Mouse (Mus musculus) cerebellum, adult 2 months (tissue): Measurements from ENCODE around the gene Akt1s1. TPM values are rescaled to one million over a fixed set of nuclear protein-coding genes. Genes with fewer than 3 reads are reported as not detected.
A peak's percentile ranks its signal among the peaks of the same experiment; 100 is the strongest.
"Not testable (repeated sequence)": the region's sequence is repeated elsewhere in the genome, so short reads cannot be mapped to it uniquely, and the experiment has no call there.

Source experiments
- DNase-seq, 2 experiments: peaks; one replicate each; pipeline ENCODE4 v3.0.0; 2021
- H3K27ac ChIP-seq: fragments of 200-500 bp; 2 replicates; pipeline ENCODE4 v1.5.1; 2012; ENCODE audit warnings: low read length, control low read depth, inconsistent platforms; ENCODE audit not compliant: insufficient read depth
- H3K27me3 ChIP-seq: fragments of 200-500 bp; 2 replicates; pipeline ENCODE4 v1.6.1; 2012; ENCODE audit warnings: inconsistent platforms, mild to moderate bottlenecking, low read length, moderate library complexity; ENCODE audit not compliant: control insufficient read depth, insufficient read depth
- H3K4me1 ChIP-seq: fragments of 200-500 bp; 2 replicates; pipeline ENCODE4 v1.6.1; 2011; ENCODE audit warnings: low read length; ENCODE audit not compliant: control insufficient read depth, insufficient read depth
- H3K4me3 ChIP-seq: fragments of 200-500 bp; replicated peaks from 2 replicates; pipeline ENCODE3; 2011; ENCODE audit warnings: mild to moderate bottlenecking, low read depth, low read length, control low read depth; ENCODE audit not compliant: insufficient read depth
- CTCF ChIP-seq: fragments of 200-500 bp; IDR thresholded peaks from 2 replicates; pipeline ENCODE4 v1.5.1; 2011; ENCODE audit warnings: low read depth, mild to moderate bottlenecking, control low read depth, low read length, moderate library complexity, borderline replicate concordance; ENCODE audit not compliant: insufficient read depth
- POLR2A ChIP-seq: fragments of 200-500 bp; IDR thresholded peaks from 2 replicates; pipeline ENCODE4 v1.6.1; 2011; ENCODE audit warnings: low read length, control low read depth, borderline replicate concordance; ENCODE audit not compliant: insufficient read depth
- WGBS: fragments of 180-500 bp; shearing (Covaris S2); methylation state at CpG from one replicate; pipeline ENCODE4 v1.1.7; 2018; 5-methylcytosine and 5-hydroxymethylcytosine counted together
- polyA plus RNA-seq: library from polyadenylated mRNA; depleted of rRNA; stranded (reverse); fragments of >200 nt; gene quantifications from 2 replicates; pipeline ENCODE4 v1.2.3, GENCODE M21; 2012

Gene Akt1s1
- polyA plus RNA-seq, 1 experiment, result 83.6 TPM

- DNase-seq, result peak; percentile 93 to 98
- Histone ChIP-seq H3K4me3 (peak within 1 kb of the TSS; percentile 53), H3K27ac (peak within 1 kb of the TSS; percentile 98), H3K4me1 (peaks cover 26% of the 10 kb centered on the region), H3K27me3 (no peaks in the 10 kb centered on the region)
- TF ChIP-seq POLR2A (peak; percentile 76; the same call in 1 of the 2 replicates), CTCF (no peak)
- 8% methylated on average over 29 of the region's 29 CpGs for WGBS
These were observed 21.1 kb downstream of the Akt1s1 start, which contains the start of gene Ptov1 for GRCm38 (mm10) chr7:44869697-44870528. Gene Ptov1 (minus strand): TSS chr7:44869788.

DNA sequence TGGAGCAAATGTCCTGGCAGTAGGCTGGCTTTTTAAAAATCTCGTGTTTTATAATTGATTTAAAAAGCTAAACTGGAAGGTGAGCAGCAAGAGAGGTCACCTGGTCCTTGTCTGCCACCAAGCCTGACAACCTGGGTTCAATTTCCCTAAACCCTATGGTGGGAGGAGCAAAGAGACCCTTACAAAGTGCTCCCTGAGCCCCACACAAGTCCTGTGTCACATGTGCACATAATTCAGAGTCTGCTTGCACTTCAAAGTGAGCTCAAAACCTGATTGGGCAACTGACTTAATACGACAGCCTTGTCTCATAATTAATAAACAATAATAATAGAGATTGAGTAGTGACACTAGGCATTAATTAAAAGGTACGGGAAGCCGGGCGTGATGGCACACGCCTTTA lies 21.8 kb downstream of the Akt1s1 start:
- peaks cover 19% of the 10 kb centered on the region for H3K4me1 ChIP-seq
- WGBS, result 81% methylated on average over 6 of the region's 6 CpGs
- H3K27ac ChIP-seq, result no peak overlapping the region
- no peak overlapping the region for H3K4me3 ChIP-seq
- TF ChIP-seq POLR2A (no peak), CTCF (no peak)
- H3K27me3 ChIP-seq, result no peaks in the 10 kb centered on the region
- no peak for DNase-seq

- 40% methylated on average over 1 of the region's 1 CpGs for WGBS
- no peak overlapping the region for H3K4me3 ChIP-seq
- DNase-seq, result no peak
- H3K27ac ChIP-seq, result no peak overlapping the region
- no peaks in the 10 kb centered on the region for H3K27me3 ChIP-seq
- H3K4me1 ChIP-seq, result peaks cover 14% of the 10 kb centered on the region
- TF ChIP-seq POLR2A, result no peak
- no peak for TF ChIP-seq CTCF
These were observed 22.4 kb downstream of the Akt1s1 start for GRCm38 (mm10) chr7:44871181-44871580.

DNA sequence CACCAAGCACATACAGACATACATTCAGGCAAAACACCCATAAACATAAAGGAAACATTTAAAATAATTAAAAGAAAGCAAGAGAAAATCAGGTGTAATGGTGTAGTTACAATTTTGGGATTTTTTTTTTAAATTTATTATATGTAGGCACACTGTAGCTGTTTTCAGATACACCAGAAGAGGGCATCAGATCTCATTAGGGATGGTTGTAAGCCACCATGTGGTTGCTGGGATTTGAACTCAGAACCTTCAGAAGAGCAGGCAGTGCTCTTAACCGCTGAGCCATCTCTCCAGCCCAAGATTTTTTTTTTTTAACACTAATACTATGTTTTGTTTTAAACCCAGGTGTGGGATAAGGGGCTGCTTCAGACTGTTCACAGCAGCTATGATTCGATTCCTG lies 23.0 kb downstream of the Akt1s1 start:
- WGBS, result 97% methylated on average over 2 of the region's 2 CpGs
- not testable (repeated sequence) for H3K27ac ChIP-seq

DNA sequence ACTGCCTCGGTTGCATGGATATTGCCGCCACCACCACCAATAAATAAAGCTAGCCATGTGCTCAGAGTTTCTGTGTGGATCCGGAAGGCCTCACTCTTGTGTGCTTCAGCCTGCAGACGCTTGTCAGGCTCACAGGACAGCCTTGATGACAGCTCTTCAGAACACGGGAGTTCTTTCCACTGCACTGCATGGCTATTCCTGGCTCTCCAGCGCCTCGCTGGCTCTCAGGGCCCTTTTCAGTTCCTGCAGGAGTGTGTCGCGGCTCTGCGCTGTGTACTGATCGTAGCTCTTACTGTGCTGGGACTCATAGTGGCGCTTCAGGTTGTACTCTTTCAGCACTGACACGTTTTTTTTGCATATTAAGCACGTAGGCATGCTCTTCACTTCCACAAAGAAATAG lies 29.0 kb downstream of the Akt1s1 start:
- Histone ChIP-seq H3K4me3 (no peak overlapping the region), H3K27ac (no peak overlapping the region), H3K4me1 (no peaks in the 10 kb centered on the region), H3K27me3 (no peaks in the 10 kb centered on the region)
- 76% methylated on average over 14 of the region's 14 CpGs for WGBS
- TF ChIP-seq POLR2A (no peak), CTCF (no peak)
- DNase-seq, result no peak

More for the DNA sequence above, 23.0 kb downstream of the Akt1s1 start:
- not testable (repeated sequence) for H3K4me1 ChIP-seq, DNase-seq, H3K4me3 ChIP-seq, H3K27me3 ChIP-seq

DNA sequence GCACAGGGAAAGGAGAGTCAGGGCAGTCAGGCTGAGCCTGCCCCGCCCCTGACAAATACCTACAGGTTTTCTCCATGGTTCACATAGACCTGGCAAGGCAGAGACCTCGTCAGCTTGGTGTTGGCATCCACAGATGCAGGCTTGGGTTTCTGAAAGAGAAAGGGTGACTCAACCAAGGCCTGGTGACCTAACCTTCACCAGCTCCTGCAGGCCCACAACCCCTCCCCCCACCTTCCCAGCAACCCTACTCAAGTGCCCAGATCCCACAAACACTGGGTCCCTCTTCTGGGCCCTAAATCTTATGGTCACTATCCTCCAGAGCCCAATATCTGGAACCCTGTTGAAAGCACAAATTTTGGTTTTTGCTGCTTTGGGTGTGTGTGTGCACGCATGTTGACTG lies 34.2 kb downstream of the Akt1s1 start:
- Histone ChIP-seq H3K4me1 (peaks cover 25% of the 10 kb centered on the region), H3K27ac (no peak overlapping the region), H3K4me3 (no peak overlapping the region), H3K27me3 (no peaks in the 10 kb centered on the region)
- TF ChIP-seq POLR2A (no peak), CTCF (no peak)
- WGBS, result 90% methylated on average over 3 of the region's 3 CpGs
- DNase-seq, result no peak

GRCm38 (mm10) chr7:44884637-44885036 lies 35.8 kb downstream of the Akt1s1 start:
- TF ChIP-seq CTCF, result no peak
- no peak for TF ChIP-seq POLR2A
- no peak overlapping the region for H3K4me3 ChIP-seq
- H3K4me1 ChIP-seq, result peaks cover 35% of the 10 kb centered on the region
- peak; percentile 33 to 50 for DNase-seq
- 10% methylated on average over 5 of the region's 5 CpGs for WGBS
- H3K27ac ChIP-seq, result peak overlapping the region; percentile 11; the same call in 1 of the 2 replicates
- no peaks in the 10 kb centered on the region for H3K27me3 ChIP-seq

DNA sequence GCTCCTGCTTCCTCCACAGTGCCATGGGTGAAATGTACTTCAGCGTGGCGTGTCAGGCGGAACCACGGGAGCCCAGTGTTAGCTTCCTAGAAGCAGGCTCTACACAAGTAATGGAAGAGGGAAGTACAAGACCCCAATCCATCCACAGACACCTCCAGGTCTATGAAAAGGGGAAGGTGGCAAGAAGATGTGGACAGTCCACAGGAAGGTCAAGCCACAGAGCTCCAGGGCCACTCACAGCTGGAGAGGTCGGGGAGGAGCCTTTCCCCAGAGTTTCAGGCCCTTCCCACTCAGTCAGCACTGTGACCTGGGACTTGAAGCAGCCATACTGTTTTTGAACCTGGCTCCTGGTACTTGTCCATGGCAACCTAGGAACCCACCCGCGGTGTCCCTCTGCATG lies 38.2 kb downstream of the Akt1s1 start:
- no peaks in the 10 kb centered on the region for H3K27me3 ChIP-seq
- WGBS, result 80% methylated on average over 7 of the region's 7 CpGs

More for the DNA sequence above, 38.2 kb downstream of the Akt1s1 start:
- no peak overlapping the region; the same call in 1 of the 2 replicates for H3K27ac ChIP-seq
- DNase-seq, result no peak
- TF ChIP-seq POLR2A (no peak), CTCF (no peak)
- H3K4me1 ChIP-seq, result peaks cover 47% of the 10 kb centered on the region
- H3K4me3 ChIP-seq, result no peak overlapping the region
